Mouse (Mus musculus) lung, embryonic 14.5 days (tissue): ENCODE results near the gene Col1a1. TPM values are rescaled to one million over a fixed set of nuclear protein-coding genes. Genes with fewer than 3 reads are reported as not detected.
A peak's percentile ranks its signal among the peaks of the same experiment; 100 is the strongest.

Experiments used
- ATAC-seq: fragments of 200-750 bp; cut with Nextera tagmentation; 2 replicates; pipeline ENCODE4 v1.8.0; 2017; ENCODE audit warnings: mild to moderate bottlenecking, moderate TSS enrichment, moderate library complexity; ENCODE audit not compliant: insufficient read depth
- DNase-seq: peaks from one replicate; pipeline ENCODE4 v3.0.0-alpha.2; 2015
- H3K27ac ChIP-seq: fragments of 300-500 bp; sonication (generic); 2 replicates; pipeline ENCODE4 v1.5.1; 2014; ENCODE audit warnings: low read depth, mild to moderate bottlenecking, moderate library complexity
- H3K27me3 ChIP-seq: fragments of 300-500 bp; sonication (generic); 2 replicates; pipeline ENCODE4 v1.6.1; 2014; ENCODE audit warnings: low read length, control low read depth; ENCODE audit not compliant: insufficient read depth
- H3K36me3 ChIP-seq: fragments of 300-500 bp; sonication (generic); 2 replicates; pipeline ENCODE4 v1.6.1; 2014; ENCODE audit warnings: control low read depth; ENCODE audit not compliant: insufficient read depth
- H3K4me1 ChIP-seq: fragments of 300-500 bp; sonication (generic); 2 replicates; pipeline ENCODE4 v1.6.1; 2014; ENCODE audit warnings: antibody characterized with exemption, control low read depth; ENCODE audit not compliant: insufficient read depth
- H3K4me2 ChIP-seq: fragments of 300-500 bp; sonication (generic); 2 replicates; pipeline ENCODE4 v1.6.1; 2014; ENCODE audit warnings: mild to moderate bottlenecking
- H3K4me3 ChIP-seq: fragments of 300-500 bp; sonication (generic); 2 replicates; pipeline ENCODE4 v1.5.1; 2014; ENCODE audit warnings: low read depth, low read length
- H3K9ac ChIP-seq: fragments of 300-500 bp; sonication (generic); 2 replicates; pipeline ENCODE4 v1.6.1; 2014
- H3K9me3 ChIP-seq: fragments of 300-500 bp; sonication (generic); 2 replicates; pipeline ENCODE4 v1.6.1; 2016; ENCODE audit warnings: low read depth, low read length, control low read depth
- CTCF ChIP-seq: IDR thresholded peaks from 2 replicates; pipeline ENCODE4 v1.5.1; 2016; ENCODE audit warnings: antibody characterized with exemption, low read depth
- WGBS: fragments of 180-500 bp; shearing (Covaris S2); extraction: QIAGEN DNeasy Blood & Tissue Kit; methylation state at CpG from one replicate; pipeline ENCODE4 v1.1.7; 2014; 5-methylcytosine and 5-hydroxymethylcytosine counted together
- polyA plus RNA-seq: library from polyadenylated mRNA; unstranded; fragments of >200 nt; fragmentation: Nextera tagmentation; extraction: Ambion mirVana; gene quantifications from 2 replicates; pipeline ENCODE4 v1.2.1, GENCODE M21; 2014

The Col1a1 gene
- polyA plus RNA-seq, 1 experiment from 2014 or later: 1,035 TPM

GRCm38 (mm10) chr11:94927771-94928291, 8.2 kb upstream of the Col1a1 start:
- 6% methylated on average over 5 of the region's 5 CpGs for WGBS
- peaks cover 30% of the 10 kb centered on the region for H3K4me1 ChIP-seq
- no peaks in the 10 kb centered on the region for H3K36me3 ChIP-seq
- H3K27me3 ChIP-seq: no peaks in the 10 kb centered on the region
- ATAC-seq: no peak
- H3K27ac ChIP-seq: peak overlapping the region; percentile 97
- peak overlapping the region; percentile 54; the same call in 1 of the 2 replicates for H3K4me2 ChIP-seq
- DNase-seq: peak; percentile 79
- peak overlapping the region; percentile 26 for H3K9ac ChIP-seq
- no peak overlapping the region for H3K4me3 ChIP-seq
- H3K9me3 ChIP-seq: no peaks in the 10 kb centered on the region
- TF ChIP-seq CTCF: no peak

- peak overlapping the region; percentile 54 for H3K4me2 ChIP-seq
- peak overlapping the region; percentile 45 for H3K9ac ChIP-seq
- no peaks in the 10 kb centered on the region for H3K27me3 ChIP-seq
- ATAC-seq: peak; percentile 92
- H3K36me3 ChIP-seq: no peaks in the 10 kb centered on the region
- no peaks in the 10 kb centered on the region for H3K9me3 ChIP-seq
- H3K27ac ChIP-seq: peak overlapping the region; percentile 97
- peaks cover 36% of the 10 kb centered on the region for H3K4me1 ChIP-seq
- peak; percentile 96 for DNase-seq
- 2% methylated on average over 13 of the region's 13 CpGs for WGBS
- TF ChIP-seq CTCF: no peak
- no peak overlapping the region for H3K4me3 ChIP-seq
Observed at GRCm38 (mm10) chr11:94928820-94929219, 7.2 kb upstream of the Col1a1 start.

- Histone ChIP-seq H3K9me3 (no peaks in the 10 kb centered on the region), H3K27ac (peak overlapping the region; percentile 97), H3K27me3 (no peaks in the 10 kb centered on the region), H3K36me3 (no peaks in the 10 kb centered on the region), H3K4me2 (peak overlapping the region; percentile 54), H3K4me3 (no peak overlapping the region), H3K9ac (no peak overlapping the region), H3K4me1 (peaks cover 44% of the 10 kb centered on the region)
- peak; percentile 68 for DNase-seq
- no peak; the same call in 1 of the 2 replicates for ATAC-seq
- 23% methylated on average over 9 of the region's 9 CpGs for WGBS
- no peak for TF ChIP-seq CTCF
Observed at GRCm38 (mm10) chr11:94929599-94929998, 6.4 kb upstream of the Col1a1 start.

GRCm38 (mm10) chr11:94930151-94930550, 5.9 kb upstream of the Col1a1 start:
- H3K27me3 ChIP-seq: no peaks in the 10 kb centered on the region
- H3K4me1 ChIP-seq: peaks cover 47% of the 10 kb centered on the region
- H3K9ac ChIP-seq: no peak overlapping the region
- no peak overlapping the region for H3K4me3 ChIP-seq
- WGBS: 47% methylated on average over 4 of the region's 4 CpGs
- 0 out of 2 replicates have a peak overlapping the region, but pooled peaks have one; percentile 54 for H3K4me2 ChIP-seq
- H3K36me3 ChIP-seq: no peaks in the 10 kb centered on the region
- ATAC-seq (no peak), DNase-seq (no peak)
- no peak for TF ChIP-seq CTCF
- peak overlapping the region; percentile 97 for H3K27ac ChIP-seq
- no peaks in the 10 kb centered on the region for H3K9me3 ChIP-seq

GRCm38 (mm10) chr11:94933584-94933983, 2.4 kb upstream of the Col1a1 start:
- H3K36me3 ChIP-seq: peaks cover 9% of the 10 kb centered on the region
- peak; percentile 82 for DNase-seq
- H3K4me2 ChIP-seq: peak overlapping the region; percentile 70
- no peaks in the 10 kb centered on the region; the same call in 1 of the 2 replicates for H3K27me3 ChIP-seq
- no peaks in the 10 kb centered on the region for H3K9me3 ChIP-seq
- no peak for TF ChIP-seq CTCF
- WGBS: 11% methylated on average over 8 of the region's 8 CpGs
- ATAC-seq: 0 out of 2 replicates have a peak, but pooled peaks have one; percentile 3
- H3K9ac ChIP-seq: 0 out of 2 replicates have a peak overlapping the region, but pooled peaks have one; percentile 9
- H3K27ac ChIP-seq: peak overlapping the region; percentile 92
- H3K4me3 ChIP-seq: no peak overlapping the region
- peaks cover 29% of the 10 kb centered on the region for H3K4me1 ChIP-seq

- Histone ChIP-seq H3K4me3 (no peak overlapping the region), H3K9ac (peak overlapping the region; percentile 32; the same call in 1 of the 2 replicates), H3K4me2 (peak overlapping the region; percentile 70), H3K27ac (peak overlapping the region; percentile 96), H3K36me3 (peaks cover 18% of the 10 kb centered on the region), H3K27me3 (no peaks in the 10 kb centered on the region; the same call in 1 of the 2 replicates), H3K4me1 (peaks cover 25% of the 10 kb centered on the region; the same call in 1 of the 2 replicates), H3K9me3 (no peaks in the 10 kb centered on the region)
- ATAC-seq (no peak), DNase-seq (peak; percentile 64)
- TF ChIP-seq CTCF: no peak
- 23% methylated on average over 11 of the region's 11 CpGs for WGBS
Observed at GRCm38 (mm10) chr11:94934526-94934925, 1.5 kb upstream of the Col1a1 start.

GRCm38 (mm10) chr11:94936851-94937295, 849 bp downstream of the Col1a1 start:
- peaks cover 21% of the 10 kb centered on the region; the same call in 1 of the 2 replicates for H3K4me1 ChIP-seq
- H3K9ac ChIP-seq: peak overlapping the region; percentile 86
- no peaks in the 10 kb centered on the region; the same call in 1 of the 2 replicates for H3K27me3 ChIP-seq
- peak overlapping the region; percentile 70 for H3K4me2 ChIP-seq
- ATAC-seq (peak; percentile 85), DNase-seq (peak; percentile 99)
- H3K27ac ChIP-seq: peak overlapping the region; percentile 96
- peaks cover 41% of the 10 kb centered on the region for H3K36me3 ChIP-seq
- peak; percentile 97 for TF ChIP-seq CTCF
- H3K9me3 ChIP-seq: no peaks in the 10 kb centered on the region
- peak overlapping the region; percentile 55 for H3K4me3 ChIP-seq
- WGBS: under 1% methylated on average over 17 of the region's 17 CpGs
